15 mouse cellular contexts compared by ENCODE assay signal in genomic region chr7:25129390-25129979, GRCm38 (mm10). TPM values are rescaled to one million over a fixed set of nuclear protein-coding genes. Genes with fewer than 3 reads are reported as not detected.
A peak's percentile ranks its signal among the peaks of the same experiment; 100 is the strongest.
DNase-seq lines count a peak whose midpoint lies in the region; ATAC-seq and TF ChIP-seq lines count a peak whose summit lies in the region.
"Had no signal": no experiment of that assay in that cellular context is flagged by ENCODE, and none has a peak within 500 bp of the region (broad histone marks: within the 10 kb centered on the region; RNA-seq: fewer than 3 reads in every experiment).

No protein-coding gene starts in this region.

- no peak; the same call in none of the 2 replicates for TF ChIP-seq RAD21 in CH12.LX (IDR thresholded peaks at IDR 0.05; ENCODE audit: low read depth, low read length)

- TF ChIP-seq EP300 in CH12.LX (IDR thresholded peaks at IDR 0.05; ENCODE audit: low read length): peak; percentile 97

- peaks cover 70% of the 10 kb centered on the region for H3K79me2 ChIP-seq in CH12.LX (replicated peaks; ENCODE audit: control insufficient read depth, extremely low read depth, insufficient read depth, poor library complexity, severe bottlenecking)

- H3K4me1 ChIP-seq in heart, embryonic 12.5 days (replicated peaks): 0 out of 2 replicates have a peak, but pooled peaks cover 4% of the 10 kb centered on the region
- peaks cover 30 to 53% of the 10 kb centered on the region in 2 experiments for H3K4me1 ChIP-seq in CH12.LX (ENCODE audit: control insufficient read depth in 1 of 2, insufficient read depth in 2 of 2)
- peaks cover 15% of the 10 kb centered on the region for H3K4me1 ChIP-seq in liver, embryonic 15.5 days (replicated peaks)

- peak; percentile 96 for DNase-seq in heart, adult 11 months
- peak; percentile 94 for DNase-seq in CH12.LX (ENCODE audit: extremely low read depth)
- DNase-seq in thymus, postnatal 36 days: no peak
- no peak for DNase-seq in thymus, postnatal 25 days
- DNase-seq in ovary, postnatal 10 days (ENCODE audit: low spot score): no peak
- DNase-seq: adrenal gland, postnatal 25 days; cerebellum, adult 2 months; kidney, adult 8-10 months; right cerebral cortex, postnatal 14 days had no signal

- H3K4me3 ChIP-seq in heart, embryonic 12.5 days: no peak overlapping the region
- peak overlapping the region; percentile 73 to 96 (median 92) for H3K4me3 ChIP-seq in CH12.LX (replicated peaks in 1 of 3; ENCODE audit: low read depth in 2 of 3, low read length in 2 of 3, poor library complexity in 1 of 3)
- no peak overlapping the region for H3K4me3 ChIP-seq in liver, embryonic 15.5 days (replicated peaks)
- H3K4me3 ChIP-seq: hindbrain, embryonic 10.5 days; lung, embryonic 15.5 days; neural tube, embryonic 15.5 days had no signal

- H3K9me3 ChIP-seq in heart, embryonic 12.5 days (replicated peaks): no peaks in the 10 kb centered on the region
- no peaks in the 10 kb centered on the region for H3K9me3 ChIP-seq in CH12.LX (replicated peaks; ENCODE audit: low read length)
- H3K9me3 ChIP-seq in liver, embryonic 15.5 days (replicated peaks): no peaks in the 10 kb centered on the region
- H3K9me3 ChIP-seq: hindbrain, embryonic 10.5 days; lung, embryonic 15.5 days; neural tube, embryonic 15.5 days had no signal

- ATAC-seq in heart, embryonic 12.5 days (ENCODE audit: insufficient number of reproducible peaks, low FRiP score): no peak
- peak; percentile 19; the same call in 1 of the 2 replicates for ATAC-seq in liver, embryonic 15.5 days (ENCODE audit: insufficient read depth)
- peak; percentile 46 for ATAC-seq in neutrophil, adult 5-6 weeks (ENCODE audit: extremely low read depth, insufficient number of reproducible peaks, low FRiP score, poor library complexity, severe bottlenecking)

- no peak overlapping the region for H3K9ac ChIP-seq in heart, embryonic 12.5 days
- peak overlapping the region; percentile 93 for H3K9ac ChIP-seq in CH12.LX (ENCODE audit: insufficient read depth, low read depth)
- H3K9ac ChIP-seq in liver, embryonic 15.5 days: no peak overlapping the region
- H3K9ac ChIP-seq: lung, embryonic 15.5 days; neural tube, embryonic 15.5 days had no signal

- dilution Hi-C loops in CH12.LX (cut with MboI; ENCODE audit: extremely low pct_ligation_motif_present, extremely low pct_unique_long_range_greater_than_20kb, low sequenced_read_pairs): no loop called here

- no peak overlapping the region for H3K27ac ChIP-seq in heart, embryonic 12.5 days (ENCODE audit: poor library complexity, severe bottlenecking)
- peak overlapping the region; percentile 97 for H3K27ac ChIP-seq in CH12.LX (ENCODE audit: insufficient read depth, low read depth)
- H3K27ac ChIP-seq in liver, embryonic 15.5 days (replicated peaks): no peak overlapping the region
- H3K27ac ChIP-seq: hindbrain, embryonic 10.5 days; lung, embryonic 15.5 days; neural tube, embryonic 15.5 days had no signal

- peaks cover 53% of the 10 kb centered on the region for H3K27me3 ChIP-seq in heart, embryonic 12.5 days (replicated peaks)
- H3K27me3 ChIP-seq in CH12.LX (replicated peaks): no peaks in the 10 kb centered on the region
- H3K27me3 ChIP-seq in liver, embryonic 15.5 days: peaks cover 48% of the 10 kb centered on the region
- H3K27me3 ChIP-seq: neural tube, embryonic 15.5 days had no signal

- no peak overlapping the region for H3K4me2 ChIP-seq in heart, embryonic 12.5 days
- peak overlapping the region; percentile 90 for H3K4me2 ChIP-seq in CH12.LX (ENCODE audit: insufficient read depth, low read depth, poor library complexity, severe bottlenecking)
- H3K4me2 ChIP-seq in liver, embryonic 15.5 days: peak overlapping the region; percentile 27; the same call in 1 of the 2 replicates
- H3K4me2 ChIP-seq: lung, embryonic 15.5 days; neural tube, embryonic 15.5 days had no signal

- WGBS in heart, embryonic 12.5 days: 42% methylated on average over 13 of the region's 13 CpGs
- 29% methylated on average over 13 of the region's 13 CpGs for WGBS in liver, embryonic 15.5 days (ENCODE audit: insufficient replicate concordance)

- H3K36me3 ChIP-seq in heart, embryonic 12.5 days: no peaks in the 10 kb centered on the region
- peaks cover 6 to 40% of the 10 kb centered on the region in 2 experiments for H3K36me3 ChIP-seq in CH12.LX (replicated peaks in 1 of 2; ENCODE audit: control insufficient read depth in 1 of 2, insufficient read depth in 1 of 2, low read length in 1 of 2)
- H3K36me3 ChIP-seq in liver, embryonic 15.5 days (replicated peaks): no peaks in the 10 kb centered on the region
- H3K36me3 ChIP-seq: hindbrain, embryonic 10.5 days; lung, embryonic 15.5 days; neural tube, embryonic 15.5 days had no signal

- TF ChIP-seq POLR2A in CH12.LX (IDR thresholded peaks at IDR 0.05; ENCODE audit: low read depth, low read length): peak; percentile 52; the same call in 1 of the 2 replicates

- 0 out of 4 replicates have a peak, but pooled peaks of 1 of the 2 experiments have one; percentile 16 for TF ChIP-seq CTCF in CH12.LX (conservative IDR thresholded peaks at IDR 0.05 in 1 of 2, IDR thresholded peaks at IDR 0.05 in 1 of 2; ENCODE audit: low read depth in 2 of 2, low read length in 2 of 2)

- in situ Hi-C loops in CH12.LX (cut with MboI; ENCODE audit: low pct_ligation_motif_present, low pct_unique_long_range_greater_than_20kb, low sequenced_read_pairs): no loop called here

TF ChIP-seq in CH12.LX, 34 proteins besides CTCF, POLR2A, EP300 and RAD21 (continues in another document):
- TF ChIP-seq MAFK (IDR thresholded peaks at IDR 0.05; ENCODE audit: insufficient replicate concordance, low read length) (peak; percentile 76), ELF1 (IDR thresholded peaks at IDR 0.05; ENCODE audit: low read depth, low read length) (peak; percentile 74), USF1 (IDR thresholded peaks at IDR 0.05; ENCODE audit: low read depth, low read length) (no peak), E2F4 (IDR thresholded peaks at IDR 0.05; ENCODE audit: insufficient replicate concordance, low read depth, low read length) (no peak), ETS1 (conservative IDR thresholded peaks at IDR 0.05; ENCODE audit: low read depth, low read length) (peak; percentile 95), RCOR1 (conservative IDR thresholded peaks at IDR 0.05; ENCODE audit: low read depth, low read length) (peak; percentile 97), PAX5 (IDR thresholded peaks at IDR 0.05; ENCODE audit: low read length) (no peak), ZNF384 (IDR thresholded peaks at IDR 0.05; ENCODE audit: low read depth, low read length) (peak; percentile 69), ZC3H11A (IDR thresholded peaks at IDR 0.05; ENCODE audit: low read depth, low read length) (no peak), GABPA (IDR thresholded peaks at IDR 0.05; ENCODE audit: insufficient replicate concordance, low read depth, low read length) (no peak), JUN (IDR thresholded peaks at IDR 0.05; ENCODE audit: insufficient read depth, low read depth, low read length) (peak; percentile 53; the same call in 1 of the 2 replicates), MXI1 (IDR thresholded peaks at IDR 0.05; ENCODE audit: low read depth, low read length) (peak; percentile 47; the same call in 1 of the 2 replicates), ZMIZ1 (IDR thresholded peaks at IDR 0.05; ENCODE audit: low read depth, low read length) (peak; percentile 70; the same call in 1 of the 2 replicates), MAZ (IDR thresholded peaks at IDR 0.05; ENCODE audit: low read depth, low read length) (peak; percentile 100), USF2 (conservative IDR thresholded peaks at IDR 0.05; ENCODE audit: low read depth, low read length) (no peak), IRF4 (IDR thresholded peaks at IDR 0.05; ENCODE audit: low read depth, low read length) (peak; percentile 100), POLR2AphosphoS2 (IDR thresholded peaks at IDR 0.05; ENCODE audit: low read depth, low read length) (peak; percentile 49; the same call in 1 of the 2 replicates), KAT2A (IDR thresholded peaks at IDR 0.05; ENCODE audit: insufficient replicate concordance, low read length) (peak; percentile 80; the same call in 1 of the 2 replicates), HCFC1 (IDR thresholded peaks at IDR 0.05; ENCODE audit: low read depth, low read length) (peak; percentile 57), MEF2A (IDR thresholded peaks at IDR 0.05; ENCODE audit: borderline replicate concordance, low read depth, low read length) (peak; percentile 100), SMC3 (IDR thresholded peaks at IDR 0.05; ENCODE audit: low read depth, low read length) (peak; percentile 8), CHD2 (IDR thresholded peaks at IDR 0.05; ENCODE audit: low read length) (peak; percentile 95), TCF12 (IDR thresholded peaks at IDR 0.05; ENCODE audit: low read depth, low read length) (peak; percentile 98), SIN3A (IDR thresholded peaks at IDR 0.05; ENCODE audit: low read length) (peak; percentile 96), CHD1 (IDR thresholded peaks at IDR 0.05; ENCODE audit: low read depth, low read length) (peak; percentile 27), ZKSCAN1 (IDR thresholded peaks at IDR 0.05; ENCODE audit: borderline replicate concordance, low read depth, low read length) (no peak), JUND (conservative IDR thresholded peaks at IDR 0.05; ENCODE audit: low read depth, low read length) (peak; percentile 49)

RNA-seq across cellular contexts. Expression of gene Pou2f2, which starts 50.0 kb away (rescaled TPM):
- polyA plus RNA-seq in heart, embryonic 12.5 days (2016; fragmentation: Nextera tagmentation; extraction: Ambion mirVana): 0.54 and 0.81 TPM in 2 replicates
- total RNA-seq in CH12.LX (2012; rRNA removed) (28.2 and 46.1 TPM in 2 replicates), CH12.LX (2014; rRNA removed) (7.3 and 8.9 TPM in 2 replicates)
- 72.1 and 102 TPM in 2 replicates for polyA plus RNA-seq in CH12.LX (2012; ENCODE audit: insufficient read length, low read depth)
- polyA plus RNA-seq in liver, embryonic 15.5 days (2015; fragmentation: Nextera tagmentation; extraction: Ambion mirVana): 1.6 and 2.1 TPM in 2 replicates
- total RNA-seq in neutrophil, adult 5-6 weeks (2017): 47.4 and 53.1 TPM in 2 replicates

RNA-seq across cellular contexts. Expression of gene Zfp574, which starts 57.1 kb away (rescaled TPM):
- 24.4 and 24.5 TPM in 2 replicates for polyA plus RNA-seq in heart, embryonic 12.5 days (2016; fragmentation: Nextera tagmentation; extraction: Ambion mirVana)
- 11.2 and 11.8 TPM in 2 replicates for total RNA-seq in CH12.LX (2012; rRNA removed)
- 2.8 and 3.4 TPM in 2 replicates for total RNA-seq in CH12.LX (2014; rRNA removed)
- 11.9 and 13.3 TPM in 2 replicates for polyA plus RNA-seq in CH12.LX (2012; ENCODE audit: insufficient read length, low read depth)
- polyA plus RNA-seq in liver, embryonic 15.5 days (2015; fragmentation: Nextera tagmentation; extraction: Ambion mirVana): 9.9 and 11.1 TPM in 2 replicates
- total RNA-seq in neutrophil, adult 5-6 weeks (2017): 11.6 and 11.9 TPM in 2 replicates

RNA-seq across cellular contexts. Expression of gene Grik5, which starts 57.3 kb away (rescaled TPM):
- 7.7 and 7.9 TPM in 2 replicates for polyA plus RNA-seq in heart, embryonic 12.5 days (2016; fragmentation: Nextera tagmentation; extraction: Ambion mirVana)
- total RNA-seq in CH12.LX (2012; rRNA removed) (0.88 and 2.1 TPM in 2 replicates), CH12.LX (2014; rRNA removed) (0.80 and 1.0 TPM in 2 replicates)
- 1.5 and 2.0 TPM in 2 replicates for polyA plus RNA-seq in CH12.LX (2012; ENCODE audit: insufficient read length, low read depth)
- 0.54 and 0.82 TPM in 2 replicates for polyA plus RNA-seq in liver, embryonic 15.5 days (2015; fragmentation: Nextera tagmentation; extraction: Ambion mirVana)
- total RNA-seq in neutrophil, adult 5-6 weeks (2017): 1.1 and 2.1 TPM in 2 replicates

Comparison
In these comparisons a context has a peak if more than half of its experiments do, and no peak if none do; other contexts are left out.
1. DNase-seq: peak in heart, adult 11 months (single experiment) and CH12.LX (single experiment); none in thymus, postnatal 36 days (0 of 2), thymus, postnatal 25 days (single experiment) and ovary, postnatal 10 days (single experiment).
2. H3K4me3 ChIP-seq: peak in CH12.LX (3 of 3); none in heart, embryonic 12.5 days (single experiment) and liver, embryonic 15.5 days (single experiment).
3. RNA of gene Pou2f2, which starts 50.0 kb away (polyA plus RNA-seq): 72.1 to 102 TPM in CH12.LX; 1.6 to 2.1 TPM in liver, embryonic 15.5 days and 0.54 to 0.81 TPM in heart, embryonic 12.5 days; every median in the first group is over 10 times any median in the second.